Mouse (Mus musculus): ENCODE measurements at regions not wholly inside any gene's neighbourhood (a gene's known extent, or its start where the extent isn't known, plus 50 kb on each side); places are given as distances from the start of the nearest gene placed in this dataset.

- Histone ChIP-seq H3K9me3 (ENCODE audit: control insufficient read depth, low read length) (no peaks in the 10 kb centered on the region), H3K4me3 (ENCODE audit: low read depth, low read length) (no peak overlapping the region), H3K36me3 (ENCODE audit: control insufficient read depth, insufficient read depth, low read length) (no peaks in the 10 kb centered on the region), H3K27me3 (ENCODE audit: control insufficient read depth, insufficient read depth, low read length) (no peaks in the 10 kb centered on the region), H3K4me1 (ENCODE audit: control insufficient read depth, insufficient read depth, low read length) (no peaks in the 10 kb centered on the region), H3K9ac (ENCODE audit: low read length) (no peak overlapping the region), H3K27ac (replicated peaks; ENCODE audit: low read depth, low read length) (no peak overlapping the region), H3K4me2 (ENCODE audit: low read depth, severe bottlenecking) (no peak overlapping the region)
- DNase-seq (ENCODE audit: low spot score) (no peak), ATAC-seq (ENCODE audit: insufficient number of reproducible peaks, low FRiP score, low TSS enrichment, low read depth) (no peak)
- WGBS, result 91% methylated on average over 2 of the region's 2 CpGs
Measured at GRCm38 (mm10) chr14:17046808-17047207, 227.9 kb upstream of the Rarb start.

DNA sequence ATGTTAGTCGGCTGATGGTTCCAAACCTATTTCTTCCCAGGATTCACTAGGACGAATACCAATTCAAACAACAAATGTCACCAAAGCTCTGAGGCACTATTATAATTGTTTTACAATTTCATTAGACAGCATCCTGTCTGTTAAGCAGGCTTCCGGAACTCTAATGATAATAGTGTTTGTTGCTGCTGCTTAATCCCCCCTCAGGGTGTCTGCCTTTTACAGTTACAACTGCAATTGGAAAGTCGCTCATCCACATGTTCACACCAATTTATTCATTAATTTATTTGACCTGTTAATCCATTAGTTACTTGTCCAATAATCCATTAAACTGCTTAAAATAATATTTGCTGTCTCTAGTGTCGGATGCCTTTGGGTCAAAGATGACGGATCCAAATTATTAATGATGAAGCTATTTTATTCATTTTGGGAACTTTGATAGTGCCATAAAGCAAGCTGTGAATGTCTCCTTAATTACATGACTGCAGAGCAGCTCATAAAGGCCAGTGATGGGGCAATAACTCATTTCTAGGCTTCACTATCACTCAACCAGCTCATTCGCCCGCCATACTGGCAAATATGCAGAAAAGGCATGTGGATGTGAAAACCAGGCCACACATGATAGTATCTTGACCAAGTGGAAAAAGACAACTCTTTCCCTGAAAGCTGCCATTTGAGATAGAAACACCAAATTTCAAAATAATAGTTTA lies 226.6 kb upstream of the Rarb start:
- H3K27me3 ChIP-seq (ENCODE audit: control insufficient read depth, insufficient read depth, low read length), result no peaks in the 10 kb centered on the region
- H3K4me1 ChIP-seq (ENCODE audit: control insufficient read depth, insufficient read depth, low read length), result no peaks in the 10 kb centered on the region
- no peak overlapping the region for H3K27ac ChIP-seq (replicated peaks; ENCODE audit: low read depth, low read length)
- 77% methylated on average over 8 of the region's 8 CpGs for WGBS
- no peak overlapping the region for H3K9ac ChIP-seq (ENCODE audit: low read length)
- no peak overlapping the region for H3K4me2 ChIP-seq (ENCODE audit: low read depth, severe bottlenecking)
- no peak overlapping the region for H3K4me3 ChIP-seq (ENCODE audit: low read depth, low read length)
- H3K36me3 ChIP-seq (ENCODE audit: control insufficient read depth, insufficient read depth, low read length), result no peaks in the 10 kb centered on the region
- DNase-seq (ENCODE audit: low spot score), result no peak
- ATAC-seq (ENCODE audit: insufficient number of reproducible peaks, low FRiP score, low TSS enrichment, low read depth), result no peak
- no peaks in the 10 kb centered on the region for H3K9me3 ChIP-seq (ENCODE audit: control insufficient read depth, low read length)

DNA sequence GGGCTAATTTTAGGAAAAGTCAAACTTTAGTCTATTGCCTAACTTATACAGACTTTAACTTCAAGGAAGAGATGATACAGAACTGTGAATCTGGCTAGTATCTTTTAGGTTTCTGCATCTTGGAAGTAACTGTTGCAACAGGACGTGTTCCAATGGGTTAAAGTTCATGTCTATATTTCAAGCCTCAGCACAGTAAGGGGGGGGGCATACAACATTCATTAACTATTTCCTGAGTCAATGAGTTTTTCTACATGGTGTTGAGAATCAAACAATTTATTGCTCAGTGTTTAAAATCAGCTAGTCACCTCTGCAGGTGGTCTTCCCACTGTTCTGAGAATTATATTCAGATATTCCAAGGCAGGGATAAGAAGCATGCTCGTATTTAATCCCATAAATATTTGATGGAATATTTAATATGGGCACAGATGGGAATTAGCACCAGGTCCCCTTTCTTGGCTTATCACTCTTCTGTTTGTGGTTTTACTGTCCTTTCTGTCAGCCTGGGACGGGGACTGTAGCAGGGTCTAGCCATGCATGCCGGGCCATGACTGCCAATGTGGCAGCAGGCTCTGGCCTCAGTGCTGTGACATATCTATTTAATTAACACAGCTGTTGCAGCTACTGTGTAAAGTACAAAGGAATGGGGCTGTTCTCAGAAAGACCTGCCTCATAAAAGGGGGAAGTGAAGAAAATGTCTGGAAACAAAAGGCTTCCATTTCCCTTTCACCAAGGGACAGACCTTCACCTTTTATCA lies 201.8 kb upstream of the Rarb start:
- Histone ChIP-seq H3K9ac (ENCODE audit: low read length) (no peak overlapping the region), H3K36me3 (ENCODE audit: control insufficient read depth, insufficient read depth, low read length) (no peaks in the 10 kb centered on the region), H3K4me2 (ENCODE audit: low read depth, severe bottlenecking) (no peak overlapping the region), H3K27ac (replicated peaks; ENCODE audit: low read depth, low read length) (no peak overlapping the region), H3K4me1 (ENCODE audit: control insufficient read depth, insufficient read depth, low read length) (peaks cover 2% of the 10 kb centered on the region; the same call in 1 of the 2 replicates), H3K9me3 (ENCODE audit: control insufficient read depth, low read length) (no peaks in the 10 kb centered on the region), H3K4me3 (ENCODE audit: low read depth, low read length) (no peak overlapping the region), H3K27me3 (ENCODE audit: control insufficient read depth, insufficient read depth, low read length) (no peaks in the 10 kb centered on the region)
- DNase-seq (ENCODE audit: low spot score) (peak; percentile 33), ATAC-seq (ENCODE audit: insufficient number of reproducible peaks, low FRiP score, low TSS enrichment, low read depth) (peak; percentile 72; the same call in 1 of the 2 replicates)
- 19% methylated on average over 4 of the region's 4 CpGs for WGBS

DNA sequence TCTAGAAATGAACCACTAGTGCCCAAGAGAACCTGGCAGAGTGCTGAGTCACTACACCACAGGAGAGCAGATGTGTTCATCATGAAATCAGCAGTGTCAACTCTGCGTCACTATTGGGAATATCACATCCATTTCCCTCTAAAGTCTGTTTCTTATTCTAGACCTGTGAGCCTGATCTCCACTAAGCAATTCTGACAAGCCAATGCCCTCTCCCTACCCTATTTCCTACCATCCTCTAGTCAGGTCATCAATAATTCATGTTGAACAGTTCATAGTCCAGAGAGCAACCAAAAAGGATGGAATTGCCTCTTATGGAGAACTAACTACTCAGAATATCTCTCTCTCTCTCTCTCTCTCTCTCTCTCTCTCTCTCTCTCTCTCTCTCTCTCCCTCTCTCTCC lies 194.0 kb upstream of the Rarb start:
- Histone ChIP-seq H3K27ac (replicated peaks; ENCODE audit: low read depth, low read length) (no peak overlapping the region), H3K27me3 (ENCODE audit: control insufficient read depth, insufficient read depth, low read length) (no peaks in the 10 kb centered on the region), H3K4me2 (ENCODE audit: low read depth, severe bottlenecking) (no peak overlapping the region), H3K9me3 (ENCODE audit: control insufficient read depth, low read length) (no peaks in the 10 kb centered on the region), H3K9ac (ENCODE audit: low read length) (no peak overlapping the region), H3K4me3 (ENCODE audit: low read depth, low read length) (no peak overlapping the region), H3K36me3 (ENCODE audit: control insufficient read depth, insufficient read depth, low read length) (no peaks in the 10 kb centered on the region), H3K4me1 (ENCODE audit: control insufficient read depth, insufficient read depth, low read length) (no peaks in the 10 kb centered on the region)
- no peak for DNase-seq (ENCODE audit: low spot score)
- no peak for ATAC-seq (ENCODE audit: insufficient number of reproducible peaks, low FRiP score, low TSS enrichment, low read depth)
- 89% methylated on average over 1 of the region's 1 CpGs for WGBS

DNA sequence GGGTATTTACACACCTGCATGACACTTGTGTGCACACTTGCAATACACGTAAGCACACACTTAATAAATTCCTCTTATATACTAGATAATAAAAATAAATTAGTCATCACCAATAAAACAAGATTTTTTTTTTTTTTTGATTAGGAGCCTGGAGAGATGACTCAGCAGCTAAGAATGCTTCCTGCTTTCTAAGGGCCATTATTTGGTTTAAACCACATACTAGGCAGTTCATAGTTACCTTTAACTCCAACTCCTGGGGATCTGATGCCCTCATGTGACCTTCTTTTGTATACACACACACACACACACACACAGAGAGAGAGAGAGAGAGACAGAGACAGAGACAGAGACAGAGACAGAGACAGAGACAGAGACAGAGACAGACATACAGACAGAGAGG lies 193.2 kb upstream of the Rarb start:
- no peak overlapping the region for H3K4me3 ChIP-seq (ENCODE audit: low read depth, low read length)
- WGBS, result 78% methylated on average over 1 of the region's 1 CpGs
- DNase-seq (ENCODE audit: low spot score) (no peak), ATAC-seq (ENCODE audit: insufficient number of reproducible peaks, low FRiP score, low TSS enrichment, low read depth) (no peak)
- H3K27ac ChIP-seq (replicated peaks; ENCODE audit: low read depth, low read length), result no peak overlapping the region
- H3K4me2 ChIP-seq (ENCODE audit: low read depth, severe bottlenecking), result no peak overlapping the region
- no peaks in the 10 kb centered on the region for H3K4me1 ChIP-seq (ENCODE audit: control insufficient read depth, insufficient read depth, low read length)
- H3K27me3 ChIP-seq (ENCODE audit: control insufficient read depth, insufficient read depth, low read length), result no peaks in the 10 kb centered on the region
- H3K9me3 ChIP-seq (ENCODE audit: control insufficient read depth, low read length), result no peaks in the 10 kb centered on the region
- H3K9ac ChIP-seq (ENCODE audit: low read length), result no peak overlapping the region
- no peaks in the 10 kb centered on the region for H3K36me3 ChIP-seq (ENCODE audit: control insufficient read depth, insufficient read depth, low read length)

- Histone ChIP-seq H3K36me3 (ENCODE audit: control insufficient read depth, insufficient read depth, low read length) (no peaks in the 10 kb centered on the region), H3K9me3 (ENCODE audit: control insufficient read depth, low read length) (no peaks in the 10 kb centered on the region), H3K27me3 (ENCODE audit: control insufficient read depth, insufficient read depth, low read length) (no peaks in the 10 kb centered on the region), H3K9ac (ENCODE audit: low read length) (no peak overlapping the region), H3K4me2 (ENCODE audit: low read depth, severe bottlenecking) (no peak overlapping the region), H3K4me3 (ENCODE audit: low read depth, low read length) (no peak overlapping the region), H3K4me1 (ENCODE audit: control insufficient read depth, insufficient read depth, low read length) (no peaks in the 10 kb centered on the region), H3K27ac (replicated peaks; ENCODE audit: low read depth, low read length) (no peak overlapping the region)
- 91% methylated on average over 8 of the region's 8 CpGs for WGBS
- ATAC-seq (ENCODE audit: insufficient number of reproducible peaks, low FRiP score, low TSS enrichment, low read depth), result no peak
- DNase-seq (ENCODE audit: low spot score), result no peak
Measured at GRCm38 (mm10) chr14:17005194-17006018, 186.4 kb upstream of the Rarb start.

GRCm38 (mm10) chr14:17004714-17005113 lies 185.8 kb upstream of the Rarb start:
- Histone ChIP-seq H3K36me3 (ENCODE audit: control insufficient read depth, insufficient read depth, low read length) (no peaks in the 10 kb centered on the region), H3K27me3 (ENCODE audit: control insufficient read depth, insufficient read depth, low read length) (no peaks in the 10 kb centered on the region), H3K9ac (ENCODE audit: low read length) (no peak overlapping the region), H3K4me1 (ENCODE audit: control insufficient read depth, insufficient read depth, low read length) (no peaks in the 10 kb centered on the region), H3K4me2 (ENCODE audit: low read depth, severe bottlenecking) (no peak overlapping the region), H3K27ac (replicated peaks; ENCODE audit: low read depth, low read length) (no peak overlapping the region), H3K4me3 (ENCODE audit: low read depth, low read length) (no peak overlapping the region), H3K9me3 (ENCODE audit: control insufficient read depth, low read length) (no peaks in the 10 kb centered on the region)
- ATAC-seq (ENCODE audit: insufficient number of reproducible peaks, low FRiP score, low TSS enrichment, low read depth) (no peak), DNase-seq (ENCODE audit: low spot score) (no peak)
- 92% methylated on average over 1 of the region's 1 CpGs for whole genome bisulfite sequencing

GRCm38 (mm10) chr14:16996716-16997115 lies 177.8 kb upstream of the Rarb start:
- WGBS, result 34% methylated on average over 2 of the region's 2 CpGs
- H3K4me1 ChIP-seq (ENCODE audit: control insufficient read depth, insufficient read depth, low read length), result no peaks in the 10 kb centered on the region
- no peak for DNase-seq (ENCODE audit: low spot score)

More at GRCm38 (mm10) chr14:16996716-16997115, 177.8 kb upstream of the Rarb start:
- no peaks in the 10 kb centered on the region for H3K36me3 ChIP-seq (ENCODE audit: control insufficient read depth, insufficient read depth, low read length)
- H3K4me3 ChIP-seq (ENCODE audit: low read depth, low read length), result no peak overlapping the region
- ATAC-seq (ENCODE audit: insufficient number of reproducible peaks, low FRiP score, low TSS enrichment, low read depth), result no peak
- H3K9ac ChIP-seq (ENCODE audit: low read length), result no peak overlapping the region
- no peak overlapping the region for H3K4me2 ChIP-seq (ENCODE audit: low read depth, severe bottlenecking)
- H3K27me3 ChIP-seq (ENCODE audit: control insufficient read depth, insufficient read depth, low read length), result no peaks in the 10 kb centered on the region
- H3K9me3 ChIP-seq (ENCODE audit: control insufficient read depth, low read length), result no peaks in the 10 kb centered on the region
- no peak overlapping the region for H3K27ac ChIP-seq (replicated peaks; ENCODE audit: low read depth, low read length)
